Mouse (Mus musculus) olfactory bulb, adult 2 months (tissue): Measurements from ENCODE around the gene Plcb3. TPM values are rescaled to one million over a fixed set of nuclear protein-coding genes. Genes with fewer than 3 reads are reported as not detected.

ENCODE experiments used
- H3K27ac ChIP-seq: fragments of 200-500 bp; 2 replicates; pipeline ENCODE4 v1.5.1; 2012; ENCODE audit warnings: low read depth, low read length; ENCODE audit not compliant: insufficient read depth
- H3K4me1 ChIP-seq: fragments of 200-500 bp; 2 replicates; pipeline ENCODE4 v1.6.1; 2012; ENCODE audit warnings: low read length; ENCODE audit not compliant: control insufficient read depth, insufficient read depth
- H3K4me3 ChIP-seq: fragments of 200-500 bp; 2 replicates; pipeline ENCODE4 v1.5.1; 2012; ENCODE audit warnings: mild to moderate bottlenecking, low read depth, low read length, moderate library complexity; ENCODE audit not compliant: insufficient read depth
- CTCF ChIP-seq: fragments of 200-500 bp; IDR thresholded peaks from 2 replicates; pipeline ENCODE4 v1.5.1; 2012; ENCODE audit warnings: low read depth, mild to moderate bottlenecking, low read length, moderate library complexity; ENCODE audit not compliant: insufficient read depth
- POLR2A ChIP-seq: fragments of 200-500 bp; IDR thresholded peaks from 2 replicates; pipeline ENCODE4 v1.6.1; 2012; ENCODE audit warnings: mild to moderate bottlenecking, low read depth, low read length, moderate library complexity; ENCODE audit not compliant: insufficient read depth
- WGBS: fragments of 180-500 bp; shearing (Covaris S2); methylation state at CpG from one replicate; pipeline ENCODE4 v1.1.7; 2018; 5-methylcytosine and 5-hydroxymethylcytosine counted together
- polyA plus RNA-seq: library from polyadenylated mRNA; stranded (reverse); fragments of >200 nt; gene quantifications from 2 replicates; pipeline ENCODE4 v1.2.4, GENCODE M21; 2012; ENCODE audit warnings: low replicate concordance; ENCODE audit not compliant: missing spikeins, insufficient read depth, insufficient read length

Gene Plcb3
- polyA plus RNA-seq, 1 experiment = not detected

- no peak overlapping the region for H3K27ac ChIP-seq
These were observed 38.5 kb downstream of the Plcb3 start for GRCm38 (mm10) chr19:6937541-6938465.

GRCm38 (mm10) chr19:6936299-6936698 lies 40.0 kb downstream of the Plcb3 start:
- no peak overlapping the region for H3K27ac ChIP-seq
- WGBS = 30% methylated on average over 3 of the region's 3 CpGs
- no peak for TF ChIP-seq POLR2A
- no peak for TF ChIP-seq CTCF

More at GRCm38 (mm10) chr19:6937541-6938465, 38.5 kb downstream of the Plcb3 start:
- TF ChIP-seq CTCF = no peak
- no peak for TF ChIP-seq POLR2A
- H3K4me3 ChIP-seq = no peak overlapping the region
- peaks cover 42% of the 10 kb centered on the region for H3K4me1 ChIP-seq
- WGBS = 71% methylated on average over 16 of the region's 16 CpGs

DNA sequence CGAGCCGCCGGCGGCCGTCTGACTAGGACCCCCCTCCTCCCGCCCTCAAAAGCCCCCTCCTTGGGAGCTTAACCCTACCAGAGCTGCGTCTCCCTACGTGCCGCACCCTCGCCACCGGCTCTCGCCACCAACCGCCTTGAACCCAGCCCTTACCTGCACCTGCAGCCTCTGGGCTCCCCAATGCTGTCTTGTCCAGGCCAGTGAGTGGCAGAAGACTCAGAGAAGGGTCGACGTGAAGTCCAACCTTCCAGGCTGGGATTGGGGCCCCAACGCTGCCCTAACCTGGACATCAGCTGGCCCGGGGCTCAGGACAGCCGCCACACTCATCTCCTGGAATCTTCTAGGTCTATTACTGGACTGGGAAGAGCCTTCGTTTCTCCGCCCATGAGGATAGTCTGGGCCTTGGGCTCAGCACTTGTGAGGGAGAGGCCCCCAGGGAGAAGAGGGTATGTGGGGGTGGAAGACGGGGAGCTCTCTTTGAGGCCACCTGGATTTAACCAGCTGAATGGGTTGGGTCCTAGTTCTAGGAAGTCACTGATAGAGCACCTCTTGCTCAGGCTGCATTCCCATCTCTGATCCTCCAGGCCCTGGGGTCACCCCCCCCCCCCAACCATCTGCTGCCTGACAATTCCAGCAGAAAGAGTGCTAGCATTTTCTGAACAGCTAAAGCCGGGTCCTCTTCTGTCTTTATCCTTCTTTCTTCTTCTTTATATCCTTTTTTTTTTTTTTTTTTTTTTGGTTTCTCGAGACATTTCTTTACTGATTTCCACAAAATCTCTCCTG lies 41.9 kb downstream of the Plcb3 start, which contains the start of gene Kcnk4:
TSS of gene Kcnk4 (minus strand) at position 321 of the 783 bp plus-strand sequence.
- TF ChIP-seq POLR2A = no peak

More at GRCm38 (mm10) chr19:6936299-6936698, 40.0 kb downstream of the Plcb3 start:
- Histone ChIP-seq H3K4me1 (peaks cover 52% of the 10 kb centered on the region), H3K4me3 (no peak overlapping the region)

GRCm38 (mm10) chr19:6933436-6934194 lies 42.7 kb downstream of the Plcb3 start:
- no peak for TF ChIP-seq CTCF
- no peak for TF ChIP-seq POLR2A
- no peak overlapping the region for H3K27ac ChIP-seq
- WGBS = 4% methylated on average over 58 of the region's 58 CpGs
- peak overlapping the region; percentile 47 for H3K4me3 ChIP-seq
- peaks cover 32% of the 10 kb centered on the region for H3K4me1 ChIP-seq

More for the DNA sequence above, 41.9 kb downstream of the Plcb3 start, which contains the start of gene Kcnk4:
- WGBS = 11% methylated on average over 23 of the region's 23 CpGs
- Histone ChIP-seq H3K27ac (no peak within 1 kb of the TSS), H3K4me3 (peak within 1 kb of the TSS; percentile 47), H3K4me1 (peaks cover 38% of the 10 kb centered on the region)

DNA sequence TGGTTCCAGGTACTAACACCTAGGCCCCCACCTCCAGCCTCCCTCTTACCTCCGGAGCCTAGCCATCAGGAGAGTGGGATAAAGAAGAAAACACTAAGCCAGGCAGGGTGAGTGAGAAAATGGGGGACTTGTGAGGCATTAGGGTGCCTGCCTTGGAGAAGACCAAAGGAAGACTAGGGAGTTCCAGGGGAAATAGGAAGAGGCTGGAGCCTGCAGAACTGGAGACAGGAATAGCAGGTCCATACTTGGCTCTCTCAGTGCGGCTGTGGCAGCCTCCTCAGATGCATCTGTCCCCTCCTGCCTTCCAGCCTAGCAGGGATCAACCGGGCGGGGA lies 43.2 kb downstream of the Plcb3 start:
- no peak overlapping the region for H3K27ac ChIP-seq
- H3K4me1 ChIP-seq = peaks cover 31% of the 10 kb centered on the region
- H3K4me3 ChIP-seq = no peak overlapping the region
- TF ChIP-seq POLR2A (no peak), CTCF (no peak)
- WGBS = 33% methylated on average over 4 of the region's 4 CpGs

DNA sequence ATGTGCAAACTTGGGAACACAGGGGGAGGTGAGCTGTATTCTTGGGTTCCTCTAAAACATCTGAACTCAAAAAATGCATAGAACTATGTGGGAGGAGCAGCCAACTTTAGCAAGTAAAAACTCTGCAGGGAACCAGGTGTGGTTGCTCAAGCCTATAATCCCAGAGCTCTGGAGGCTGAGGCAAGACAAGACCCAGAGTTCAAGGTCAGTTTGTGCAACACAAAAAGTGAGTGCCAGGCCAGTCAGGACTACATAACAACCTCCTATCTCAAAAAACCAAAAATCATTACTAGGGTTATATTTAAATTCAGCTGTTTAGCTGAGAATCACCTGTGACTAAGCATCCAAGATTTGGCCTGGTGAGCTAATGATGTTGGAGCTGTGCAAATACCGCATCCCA lies 44.3 kb downstream of the Plcb3 start:
- no peak for TF ChIP-seq POLR2A
- TF ChIP-seq CTCF = no peak
- Histone ChIP-seq H3K27ac (no peak overlapping the region), H3K4me3 (no peak overlapping the region), H3K4me1 (peaks cover 27% of the 10 kb centered on the region)
- 67% methylated on average over 1 of the region's 1 CpGs for WGBS

DNA sequence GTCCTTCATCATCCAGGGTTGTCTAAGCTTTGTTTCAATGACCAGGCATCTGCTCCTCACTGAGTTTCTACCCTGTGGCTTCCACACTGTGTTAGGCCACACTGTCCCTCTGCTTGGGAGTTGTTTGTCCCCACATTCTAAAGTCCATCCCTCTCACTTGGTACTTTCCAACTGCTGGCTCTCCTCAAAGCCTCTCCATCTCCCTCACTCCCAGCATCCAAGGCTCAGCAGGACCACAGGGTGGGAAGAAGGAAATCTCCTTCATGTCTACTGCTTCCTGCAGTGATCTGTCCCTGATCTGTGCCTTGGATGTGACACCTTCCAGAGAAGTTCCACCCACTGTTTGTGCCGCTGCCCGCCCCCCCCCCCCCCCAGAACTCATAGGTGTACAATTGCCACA lies 45.3 kb downstream of the Plcb3 start:
- 18% methylated on average over 2 of the region's 2 CpGs for WGBS
- no peak overlapping the region for H3K27ac ChIP-seq
- peaks cover 32% of the 10 kb centered on the region for H3K4me1 ChIP-seq
- TF ChIP-seq CTCF (no peak), POLR2A (no peak)
- H3K4me3 ChIP-seq = no peak overlapping the region

DNA sequence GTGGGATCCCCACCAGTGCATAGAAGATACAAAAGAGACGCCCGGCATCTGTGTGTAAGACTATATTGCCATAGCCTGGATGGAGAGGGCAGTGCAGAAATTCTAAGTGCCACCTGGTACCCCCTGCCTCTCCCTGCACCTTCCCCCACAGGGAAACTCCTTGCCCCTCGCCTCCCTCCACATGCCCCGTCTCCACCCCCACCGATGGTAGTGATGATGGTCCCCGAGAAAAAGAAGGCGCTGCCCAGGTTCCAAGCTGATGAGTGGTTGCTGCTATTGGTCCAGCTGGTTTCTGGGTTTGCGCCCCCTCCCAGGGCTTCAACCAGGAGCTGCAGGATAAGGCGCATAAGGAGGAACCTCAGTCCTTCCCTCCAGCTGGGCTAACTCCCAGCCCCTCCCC lies 48.2 kb downstream of the Plcb3 start:
- H3K4me1 ChIP-seq = peaks cover 38% of the 10 kb centered on the region

More for the DNA sequence above, 48.2 kb downstream of the Plcb3 start:
- Histone ChIP-seq H3K4me3 (no peak overlapping the region), H3K27ac (no peak overlapping the region)
- TF ChIP-seq CTCF = no peak
- no peak for TF ChIP-seq POLR2A
- 13% methylated on average over 9 of the region's 9 CpGs for WGBS
